Mouse (Mus musculus): ENCODE measurements at regions not wholly inside any gene's neighbourhood (a gene's known extent, or its start where the extent isn't known, plus 50 kb on each side); places are given as distances from the start of the nearest gene placed in this dataset.

- no peak for ATAC-seq (ENCODE audit: low read depth)
- Histone ChIP-seq H3K27ac (no peak overlapping the region), H3K4me1 (replicated peaks) (no peaks in the 10 kb centered on the region), H3K9me3 (replicated peaks) (no peaks in the 10 kb centered on the region), H3K36me3 (no peaks in the 10 kb centered on the region), H3K4me3 (replicated peaks) (no peak overlapping the region), H3K9ac (no peak overlapping the region), H3K4me2 (no peak overlapping the region), H3K27me3 (no peaks in the 10 kb centered on the region)
- WGBS (ENCODE audit: insufficient replicate concordance): 61% methylated on average over 5 of the region's 5 CpGs
- no peak for DNase-seq
Observed at GRCm38 (mm10) chr16:78004016-78004415, 297.3 kb upstream of the Cxadr start.

GRCm38 (mm10) chr16:77992986-77993385 is 308.3 kb upstream of the Cxadr start:
- Histone ChIP-seq H3K4me2 (no peak overlapping the region), H3K4me3 (replicated peaks) (no peak overlapping the region), H3K9me3 (replicated peaks) (0 out of 2 replicates have a peak, but pooled peaks cover 4% of the 10 kb centered on the region), H3K4me1 (replicated peaks) (no peaks in the 10 kb centered on the region), H3K9ac (no peak overlapping the region), H3K27ac (no peak overlapping the region), H3K36me3 (no peaks in the 10 kb centered on the region), H3K27me3 (no peaks in the 10 kb centered on the region)
- ATAC-seq (ENCODE audit: low read depth): no peak
- 61% methylated on average over 4 of the region's 4 CpGs for WGBS (ENCODE audit: insufficient replicate concordance)
- no peak for DNase-seq

- no peak for DNase-seq
- no peak for ATAC-seq (ENCODE audit: low read depth)
- Histone ChIP-seq H3K4me3 (replicated peaks) (no peak overlapping the region), H3K36me3 (no peaks in the 10 kb centered on the region), H3K4me1 (replicated peaks) (no peaks in the 10 kb centered on the region), H3K27me3 (no peaks in the 10 kb centered on the region), H3K4me2 (no peak overlapping the region), H3K27ac (no peak overlapping the region), H3K9ac (no peak overlapping the region), H3K9me3 (replicated peaks) (0 out of 2 replicates have a peak, but pooled peaks cover 4% of the 10 kb centered on the region)
- 54% methylated on average over 4 of the region's 4 CpGs for WGBS (ENCODE audit: insufficient replicate concordance)
Observed at GRCm38 (mm10) chr16:77989791-77990325, 311.4 kb upstream of the Cxadr start.

DNA sequence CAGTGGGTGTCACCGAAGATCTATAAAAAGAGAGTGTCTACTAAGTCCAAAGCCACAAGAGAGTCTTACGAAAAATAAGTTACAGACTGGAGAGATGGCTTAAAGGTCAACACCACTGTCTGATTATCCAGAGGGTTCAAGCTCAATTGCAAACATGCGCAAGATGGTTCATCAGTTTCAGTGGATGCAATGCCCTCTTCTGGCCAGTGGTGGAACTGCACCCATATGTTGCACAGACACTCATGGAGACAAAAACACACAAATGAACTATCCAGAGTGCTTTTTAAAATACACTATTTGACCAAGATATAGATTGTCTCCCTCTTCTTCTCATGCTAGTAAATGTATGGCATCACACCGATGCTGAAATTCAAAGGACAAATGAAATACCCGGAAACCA is 312.1 kb upstream of the Cxadr start:
- no peak overlapping the region for H3K9ac ChIP-seq
- ATAC-seq (ENCODE audit: low read depth) (no peak), DNase-seq (no peak)
- 0 out of 2 replicates have a peak, but pooled peaks cover 4% of the 10 kb centered on the region for H3K9me3 ChIP-seq (replicated peaks)
- no peak overlapping the region for H3K27ac ChIP-seq
- no peaks in the 10 kb centered on the region for H3K27me3 ChIP-seq
- no peaks in the 10 kb centered on the region for H3K4me1 ChIP-seq (replicated peaks)
- H3K36me3 ChIP-seq: no peaks in the 10 kb centered on the region
- WGBS (ENCODE audit: insufficient replicate concordance): 83% methylated on average over 5 of the region's 5 CpGs
- H3K4me2 ChIP-seq: no peak overlapping the region
- no peak overlapping the region for H3K4me3 ChIP-seq (replicated peaks)

DNA sequence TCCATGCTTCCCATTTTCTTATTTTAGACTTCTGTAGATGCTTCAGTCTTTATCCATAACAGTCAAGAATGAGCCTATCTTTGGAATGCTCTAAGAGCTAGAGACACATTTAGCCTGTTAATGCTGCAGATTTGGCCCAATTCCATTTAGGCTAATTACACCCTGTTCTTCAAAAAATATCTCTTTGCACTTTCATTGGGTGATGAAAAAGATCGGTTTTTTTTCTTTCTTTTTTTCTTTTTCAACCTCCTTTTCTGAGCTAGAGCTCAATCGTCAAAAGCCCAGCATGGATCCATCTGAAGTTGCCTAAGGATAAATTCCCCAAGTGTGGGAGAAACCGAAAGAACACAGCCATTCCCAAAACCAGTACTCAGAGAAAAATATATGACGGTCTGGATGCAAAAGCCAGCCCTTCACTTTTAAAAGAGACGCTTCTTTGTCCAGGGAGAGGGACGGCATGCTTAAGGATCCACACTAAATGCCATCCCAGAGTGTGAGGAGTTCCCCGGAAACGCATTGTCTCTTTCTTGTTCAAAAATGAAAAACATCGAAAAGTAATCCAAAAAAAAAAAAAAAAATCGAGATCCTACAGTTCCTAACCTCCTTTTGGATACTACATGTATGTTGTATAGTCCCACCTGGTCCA is 314.3 kb upstream of the Cxadr start:
- no peaks in the 10 kb centered on the region for H3K36me3 ChIP-seq
- no peak overlapping the region for H3K4me2 ChIP-seq
- ATAC-seq (ENCODE audit: low read depth) (no peak), DNase-seq (no peak)
- 0 out of 2 replicates have a peak, but pooled peaks cover 4% of the 10 kb centered on the region for H3K9me3 ChIP-seq (replicated peaks)
- no peak overlapping the region for H3K4me3 ChIP-seq (replicated peaks)
- 70% methylated on average over 10 of the region's 10 CpGs for WGBS (ENCODE audit: insufficient replicate concordance)
- H3K4me1 ChIP-seq (replicated peaks): no peaks in the 10 kb centered on the region
- no peak overlapping the region for H3K9ac ChIP-seq
- H3K27me3 ChIP-seq: no peaks in the 10 kb centered on the region
- no peak overlapping the region for H3K27ac ChIP-seq

GRCm38 (mm10) chr16:77948785-77949184 is 346.9 kb upstream of the Gm11146 start:
- Histone ChIP-seq H3K27ac (no peak overlapping the region), H3K27me3 (no peaks in the 10 kb centered on the region), H3K4me2 (no peak overlapping the region), H3K36me3 (no peaks in the 10 kb centered on the region), H3K4me1 (replicated peaks) (no peaks in the 10 kb centered on the region), H3K9me3 (replicated peaks) (no peaks in the 10 kb centered on the region), H3K9ac (no peak overlapping the region), H3K4me3 (replicated peaks) (no peak overlapping the region)
- DNase-seq (no peak), ATAC-seq (ENCODE audit: low read depth) (no peak)
- WGBS (ENCODE audit: insufficient replicate concordance): 76% methylated on average over 1 of the region's 1 CpGs

DNA sequence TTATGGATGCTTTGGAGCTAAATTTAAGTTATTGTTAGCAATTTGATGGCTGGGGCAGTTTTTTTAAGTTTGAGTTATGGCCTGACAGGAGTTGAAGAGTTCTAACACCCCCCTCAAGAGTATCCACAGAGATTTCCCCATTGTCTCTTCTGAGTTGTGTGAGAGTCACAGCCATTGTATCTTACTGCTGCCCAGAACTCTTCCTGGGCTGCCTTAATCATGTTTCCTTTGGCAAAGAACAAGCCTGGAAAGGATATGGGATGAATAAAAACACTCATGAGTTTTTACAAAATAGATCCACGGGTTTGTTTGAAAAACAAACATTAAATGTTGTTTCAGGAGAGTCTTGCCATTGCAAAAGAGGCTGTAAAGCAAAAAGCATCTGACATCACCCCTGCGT is 343.5 kb upstream of the Gm11146 start:
- Histone ChIP-seq H3K9ac (no peak overlapping the region), H3K9me3 (replicated peaks) (no peaks in the 10 kb centered on the region), H3K4me2 (no peak overlapping the region), H3K4me1 (replicated peaks) (no peaks in the 10 kb centered on the region), H3K27ac (no peak overlapping the region), H3K27me3 (no peaks in the 10 kb centered on the region), H3K4me3 (replicated peaks) (no peak overlapping the region), H3K36me3 (no peaks in the 10 kb centered on the region)
- DNase-seq (no peak), ATAC-seq (ENCODE audit: low read depth) (no peak)
- WGBS (ENCODE audit: insufficient replicate concordance): 29% methylated on average over 2 of the region's 2 CpGs

DNA sequence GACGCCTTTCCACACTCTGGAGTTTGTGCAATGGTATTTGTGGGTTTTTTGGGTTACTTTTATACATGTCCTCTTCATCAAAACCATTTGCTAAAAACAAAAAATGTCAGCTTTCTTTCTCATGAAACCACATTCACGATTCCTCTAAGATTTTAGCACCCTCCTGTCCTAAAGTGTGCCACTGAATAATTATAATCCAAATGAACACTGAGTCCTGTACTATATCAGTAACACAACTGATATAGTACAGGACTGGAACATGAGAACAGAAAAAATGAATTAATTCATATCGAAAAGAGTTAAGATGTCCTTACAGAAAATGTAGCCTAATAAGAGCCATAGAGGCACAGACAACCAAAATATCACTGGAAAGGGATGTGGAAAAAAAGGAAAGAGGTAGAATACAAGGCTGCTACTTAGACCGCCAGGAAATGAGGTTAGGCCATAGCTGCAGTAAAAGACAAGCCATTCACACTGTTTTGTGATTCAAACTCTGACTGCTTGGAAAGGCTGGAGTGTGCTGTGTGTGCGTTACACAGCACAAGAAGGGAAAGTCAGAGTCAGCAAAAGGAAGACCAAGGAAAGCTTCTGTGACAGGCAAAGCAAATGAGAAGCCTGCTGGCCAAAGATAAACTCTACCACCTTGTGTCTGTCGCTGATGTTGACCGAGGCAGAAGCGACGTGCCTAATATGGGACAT is 329.3 kb upstream of the Gm11146 start:
- ATAC-seq (ENCODE audit: low read depth): no peak
- H3K27ac ChIP-seq: no peak overlapping the region
- H3K4me1 ChIP-seq (replicated peaks): no peaks in the 10 kb centered on the region

DNA sequence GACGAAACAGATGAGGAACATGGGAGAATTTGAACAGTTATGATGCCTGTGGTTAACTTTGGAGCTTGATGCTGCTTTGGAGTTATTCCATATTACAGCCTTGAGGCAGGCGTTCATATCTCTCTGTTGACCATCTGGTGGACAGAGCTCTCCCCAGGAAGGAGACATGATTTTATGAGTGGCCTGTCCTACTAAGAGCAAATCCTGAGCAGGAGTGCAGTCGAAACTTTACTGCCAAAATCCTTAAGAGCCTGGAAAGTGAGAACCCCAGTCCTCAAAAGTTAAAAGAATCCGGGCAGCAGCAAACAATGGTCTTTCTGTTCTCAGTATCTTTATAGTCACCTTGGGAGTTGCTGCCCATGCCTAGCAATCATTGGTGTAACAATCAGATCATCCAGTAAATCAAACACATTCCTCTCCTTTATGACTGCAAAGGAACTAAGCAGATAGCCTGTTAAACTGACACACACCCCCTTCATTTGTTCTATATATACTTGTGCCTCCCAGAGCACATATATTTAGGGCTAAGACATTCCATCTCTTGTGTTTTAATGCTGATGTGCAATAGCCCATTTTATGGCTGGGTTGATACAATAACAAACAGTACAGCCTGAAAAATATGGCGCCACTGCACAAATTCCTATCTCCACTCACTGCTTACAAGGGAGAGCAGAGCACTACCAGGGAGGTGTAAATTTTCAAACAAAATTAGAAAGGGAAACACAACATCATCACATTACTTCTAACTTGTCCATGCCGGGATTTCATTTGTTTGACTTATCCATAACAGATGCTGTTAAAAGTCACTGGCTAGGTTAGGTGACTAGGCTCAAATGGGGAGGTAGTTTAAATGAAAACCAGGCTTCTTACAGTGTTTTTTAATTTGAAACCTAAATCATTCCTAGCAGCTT is 312.5 kb upstream of the Gm11146 start:
- no peak overlapping the region for H3K9ac ChIP-seq
- WGBS (ENCODE audit: insufficient replicate concordance): 62% methylated on average over 6 of the region's 6 CpGs
- H3K36me3 ChIP-seq: no peaks in the 10 kb centered on the region
- no peaks in the 10 kb centered on the region for H3K4me1 ChIP-seq (replicated peaks)
- no peak overlapping the region for H3K4me2 ChIP-seq
- H3K27me3 ChIP-seq: no peaks in the 10 kb centered on the region
- H3K9me3 ChIP-seq (replicated peaks): no peaks in the 10 kb centered on the region
- no peak overlapping the region for H3K4me3 ChIP-seq (replicated peaks)
- ATAC-seq (ENCODE audit: low read depth) (no peak), DNase-seq (no peak)
- no peak overlapping the region for H3K27ac ChIP-seq

More for the DNA sequence above, 329.3 kb upstream of the Gm11146 start:
- H3K27me3 ChIP-seq: no peaks in the 10 kb centered on the region
- WGBS (ENCODE audit: insufficient replicate concordance): 66% methylated on average over 9 of the region's 9 CpGs
- no peak overlapping the region for H3K9ac ChIP-seq
- no peaks in the 10 kb centered on the region for H3K36me3 ChIP-seq
- no peak overlapping the region for H3K4me2 ChIP-seq
- no peaks in the 10 kb centered on the region for H3K9me3 ChIP-seq (replicated peaks)
- no peak for DNase-seq
- no peak overlapping the region for H3K4me3 ChIP-seq (replicated peaks)

GRCm38 (mm10) chr16:77894247-77894646 is 292.4 kb upstream of the Gm11146 start:
- no peaks in the 10 kb centered on the region for H3K4me1 ChIP-seq (replicated peaks)
- no peak overlapping the region for H3K9ac ChIP-seq
- H3K27ac ChIP-seq: no peak overlapping the region
- H3K27me3 ChIP-seq: no peaks in the 10 kb centered on the region
- ATAC-seq (ENCODE audit: low read depth) (no peak), DNase-seq (no peak)
- 28% methylated on average over 2 of the region's 2 CpGs for WGBS (ENCODE audit: insufficient replicate concordance)
- H3K36me3 ChIP-seq: no peaks in the 10 kb centered on the region
- H3K4me3 ChIP-seq (replicated peaks): no peak overlapping the region
- H3K4me2 ChIP-seq: no peak overlapping the region
- H3K9me3 ChIP-seq (replicated peaks): 0 out of 2 replicates have a peak, but pooled peaks cover 4% of the 10 kb centered on the region

DNA sequence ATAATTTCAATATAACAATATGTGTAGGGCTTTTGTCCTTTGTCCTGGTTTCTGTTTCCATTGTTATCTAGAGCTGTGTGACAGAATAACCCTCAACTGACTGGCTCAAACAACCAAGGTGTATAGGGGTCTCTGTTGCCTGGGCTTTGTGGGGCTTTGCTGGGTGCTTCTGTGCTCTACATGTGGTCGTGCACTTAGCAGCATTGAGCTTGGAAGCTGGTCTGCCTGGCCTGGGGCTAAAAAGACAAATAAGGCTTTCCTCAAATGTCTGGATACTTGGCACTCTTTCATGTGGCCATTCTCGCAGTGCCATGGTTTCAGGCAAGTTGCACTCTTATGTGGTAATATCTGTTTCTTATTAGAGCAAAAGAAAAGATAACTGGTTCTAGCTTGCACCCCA is 291.8 kb upstream of the Gm11146 start:
- H3K9ac ChIP-seq: no peak overlapping the region
- no peaks in the 10 kb centered on the region for H3K4me1 ChIP-seq (replicated peaks)
- WGBS (ENCODE audit: insufficient replicate concordance): 63% methylated on average over 2 of the region's 2 CpGs
- H3K9me3 ChIP-seq (replicated peaks): 0 out of 2 replicates have a peak, but pooled peaks cover 4% of the 10 kb centered on the region
- H3K27ac ChIP-seq: no peak overlapping the region
- no peak overlapping the region for H3K4me2 ChIP-seq
- H3K27me3 ChIP-seq: no peaks in the 10 kb centered on the region
- ATAC-seq (ENCODE audit: low read depth) (no peak), DNase-seq (no peak)
- H3K36me3 ChIP-seq: no peaks in the 10 kb centered on the region
- no peak overlapping the region for H3K4me3 ChIP-seq (replicated peaks)
